Mouse (Mus musculus): ENCODE measurements around the gene Wdr90. TPM values are rescaled to one million over a fixed set of nuclear protein-coding genes. Genes with fewer than 3 reads are reported as not detected.

Wdr90 gene
- polyA plus RNA-seq, 1 experiment from 2014 or later, result 33.5 TPM

GRCm38 (mm10) chr17:25833291-25833663, 28.0 kb downstream of the Wdr90 start, which contains the start of gene Stub1:
Stub1 (minus strand) TSS chr17:25833404.
- Histone ChIP-seq H3K9me3 (ENCODE audit: low read length) (no peaks in the 10 kb centered on the region), H3K4me2 (replicated peaks; ENCODE audit: low read depth, low read length) (peak within 1 kb of the TSS; percentile 95), H3K9ac (replicated peaks; ENCODE audit: low read length) (peak within 1 kb of the TSS; percentile 88), H3K36me3 (ENCODE audit: insufficient read depth, low read length) (peaks cover 24% of the 10 kb centered on the region), H3K4me3 (ENCODE audit: low read length) (peak within 1 kb of the TSS; percentile 82), H3K27ac (ENCODE audit: low read length) (peak within 1 kb of the TSS; percentile 99), H3K4me1 (ENCODE audit: insufficient read depth, low read length) (peaks cover 72% of the 10 kb centered on the region), H3K27me3 (ENCODE audit: insufficient read depth, low read length) (no peaks in the 10 kb centered on the region)
- ATAC-seq (ENCODE audit: low FRiP score, low TSS enrichment), result peak; percentile 73
- 0% methylated on average over 24 of the region's 24 CpGs for WGBS

DNA sequence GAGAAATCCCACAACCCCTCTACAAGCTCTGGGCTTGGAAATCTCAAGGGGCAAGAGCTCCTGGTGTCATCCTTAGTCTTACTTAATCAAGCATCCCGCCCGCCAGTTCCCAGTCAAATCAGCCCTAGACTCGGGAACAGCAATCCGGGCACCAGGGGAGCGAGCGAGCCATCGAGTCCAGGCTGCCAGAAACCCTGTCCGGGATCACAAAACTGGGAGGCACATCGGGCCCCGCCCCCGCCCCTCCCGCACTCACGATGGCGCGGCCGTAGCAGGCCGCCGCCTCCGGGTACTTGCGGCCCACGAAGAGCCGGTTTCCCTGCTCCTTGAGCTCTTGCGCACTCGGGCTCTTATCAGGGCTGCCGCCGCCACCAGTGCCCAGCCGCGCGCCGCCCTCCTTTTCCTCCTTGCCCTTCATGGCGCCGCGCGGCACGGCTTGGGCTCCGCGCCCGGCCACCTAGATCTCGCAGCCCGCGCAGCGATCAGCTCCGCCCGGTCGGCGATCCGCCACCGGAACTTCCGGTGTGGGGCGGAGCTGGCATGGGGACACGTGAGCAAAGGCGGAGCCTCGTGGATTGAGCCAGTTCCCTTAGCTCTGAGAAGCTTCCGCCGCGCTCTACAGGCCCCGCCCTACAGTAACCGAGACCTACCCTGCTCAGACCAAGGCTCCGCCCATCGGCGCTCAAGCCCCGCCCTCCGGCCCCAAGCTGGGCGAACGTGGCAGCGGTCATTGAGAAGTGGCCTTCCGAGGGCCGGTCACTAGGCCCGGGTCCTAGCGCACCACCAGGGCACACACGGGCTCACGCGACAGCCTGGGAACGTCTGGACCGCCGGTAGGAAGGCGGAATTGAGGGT, 28.6 kb downstream of the Wdr90 start:
- Histone ChIP-seq H3K4me2 (replicated peaks; ENCODE audit: low read depth, low read length) (peak overlapping the region; percentile 95), H3K27ac (ENCODE audit: low read length) (peak overlapping the region; percentile 99), H3K9ac (replicated peaks; ENCODE audit: low read length) (peak overlapping the region; percentile 88), H3K9me3 (ENCODE audit: low read length) (no peaks in the 10 kb centered on the region), H3K36me3 (ENCODE audit: insufficient read depth, low read length) (peaks cover 18% of the 10 kb centered on the region), H3K4me1 (ENCODE audit: insufficient read depth, low read length) (peaks cover 73% of the 10 kb centered on the region), H3K4me3 (ENCODE audit: low read length) (peak overlapping the region; percentile 82), H3K27me3 (ENCODE audit: insufficient read depth, low read length) (no peaks in the 10 kb centered on the region)
- WGBS, result under 1% methylated on average over 69 of the region's 77 CpGs
- ATAC-seq (ENCODE audit: low FRiP score, low TSS enrichment), result peak; percentile 91

DNA sequence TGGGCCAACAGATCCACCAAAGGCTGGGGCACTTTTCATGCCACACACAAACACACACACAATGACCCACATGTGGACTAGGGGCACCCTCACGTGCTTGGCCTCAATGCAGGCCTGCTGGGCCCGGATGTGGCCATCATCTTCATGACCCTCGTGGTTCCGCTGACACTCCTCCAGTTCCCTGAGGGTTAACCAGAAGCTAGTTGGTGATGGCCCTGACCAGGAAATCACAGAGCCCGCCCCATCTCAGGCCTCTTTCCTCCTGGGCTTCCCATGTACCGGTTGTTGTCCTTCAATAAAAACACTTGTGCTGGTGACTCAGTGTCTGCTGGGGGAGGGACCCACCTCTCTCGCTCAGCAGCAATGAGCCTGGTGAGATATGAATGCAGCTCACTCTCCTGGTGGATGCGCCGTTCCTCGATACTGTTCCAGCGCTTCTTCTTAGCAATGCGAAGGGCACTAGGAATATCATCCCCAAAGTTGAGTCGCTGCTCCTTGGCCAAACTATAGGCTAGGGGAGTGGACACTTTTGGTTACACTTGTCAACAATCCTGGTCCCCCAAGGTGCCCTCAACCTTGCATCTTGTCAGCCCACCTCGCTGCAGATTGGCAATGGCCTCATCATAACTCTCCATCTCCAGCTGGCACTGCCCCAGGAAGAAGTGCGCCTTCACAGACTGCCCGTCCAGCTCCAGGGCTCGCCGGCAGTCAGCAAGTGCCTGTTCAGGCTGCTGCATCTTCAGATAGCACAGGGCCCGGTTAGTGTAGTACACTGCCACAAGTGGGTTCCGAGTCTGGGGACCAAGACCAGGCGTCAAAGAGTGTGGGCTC, 29.6 kb downstream of the Wdr90 start:
- WGBS, result 48% methylated on average over 21 of the region's 21 CpGs
- ATAC-seq (ENCODE audit: low FRiP score, low TSS enrichment), result no peak
- Histone ChIP-seq H3K27ac (ENCODE audit: low read length) (peak overlapping the region; percentile 90), H3K4me2 (replicated peaks; ENCODE audit: low read depth, low read length) (peak overlapping the region; percentile 95), H3K4me1 (ENCODE audit: insufficient read depth, low read length) (peaks cover 63% of the 10 kb centered on the region), H3K4me3 (ENCODE audit: low read length) (peak overlapping the region; percentile 82), H3K9me3 (ENCODE audit: low read length) (no peaks in the 10 kb centered on the region), H3K9ac (replicated peaks; ENCODE audit: low read length) (peak overlapping the region; percentile 88), H3K36me3 (ENCODE audit: insufficient read depth, low read length) (peaks cover 25% of the 10 kb centered on the region), H3K27me3 (ENCODE audit: insufficient read depth, low read length) (no peaks in the 10 kb centered on the region)

DNA sequence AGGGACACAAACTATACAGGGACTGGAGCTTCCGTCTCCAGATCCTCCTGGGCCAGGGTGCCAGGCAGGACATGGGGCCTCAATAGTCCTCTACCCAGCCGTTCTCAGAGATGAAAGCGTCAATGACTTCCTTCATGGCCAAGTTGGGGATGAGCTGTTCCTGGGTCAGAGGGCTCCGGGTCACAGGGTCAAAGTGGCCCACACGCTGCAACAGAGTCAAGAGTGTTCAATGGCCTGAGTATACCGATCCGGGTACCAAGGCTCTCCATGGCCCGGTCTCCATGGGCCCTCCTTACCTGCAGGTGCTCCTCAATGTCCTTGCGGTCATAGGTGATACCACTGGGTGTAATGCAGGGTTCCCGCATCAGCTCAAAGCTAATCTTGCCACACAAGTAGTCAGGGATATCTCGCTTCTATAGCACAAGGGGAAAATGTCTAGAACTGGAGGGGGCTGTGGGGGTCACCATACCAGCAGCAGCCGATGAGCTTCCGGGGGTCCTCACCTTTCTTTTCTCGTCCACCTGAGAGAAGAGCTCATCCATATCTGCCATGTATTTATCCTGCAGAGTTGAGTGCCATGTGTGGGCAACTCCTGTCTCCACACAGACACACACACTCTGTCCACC, 30.4 kb downstream of the Wdr90 start:
- Histone ChIP-seq H3K4me1 (ENCODE audit: insufficient read depth, low read length) (peaks cover 55% of the 10 kb centered on the region), H3K36me3 (ENCODE audit: insufficient read depth, low read length) (peaks cover 30% of the 10 kb centered on the region), H3K4me3 (ENCODE audit: low read length) (peak overlapping the region; percentile 82), H3K4me2 (replicated peaks; ENCODE audit: low read depth, low read length) (peak overlapping the region; percentile 95), H3K27me3 (ENCODE audit: insufficient read depth, low read length) (no peaks in the 10 kb centered on the region), H3K9me3 (ENCODE audit: low read length) (no peaks in the 10 kb centered on the region), H3K9ac (replicated peaks; ENCODE audit: low read length) (no peak overlapping the region), H3K27ac (ENCODE audit: low read length) (no peak overlapping the region)
- ATAC-seq (ENCODE audit: low FRiP score, low TSS enrichment), result no peak
- WGBS, result 85% methylated on average over 14 of the region's 14 CpGs

DNA sequence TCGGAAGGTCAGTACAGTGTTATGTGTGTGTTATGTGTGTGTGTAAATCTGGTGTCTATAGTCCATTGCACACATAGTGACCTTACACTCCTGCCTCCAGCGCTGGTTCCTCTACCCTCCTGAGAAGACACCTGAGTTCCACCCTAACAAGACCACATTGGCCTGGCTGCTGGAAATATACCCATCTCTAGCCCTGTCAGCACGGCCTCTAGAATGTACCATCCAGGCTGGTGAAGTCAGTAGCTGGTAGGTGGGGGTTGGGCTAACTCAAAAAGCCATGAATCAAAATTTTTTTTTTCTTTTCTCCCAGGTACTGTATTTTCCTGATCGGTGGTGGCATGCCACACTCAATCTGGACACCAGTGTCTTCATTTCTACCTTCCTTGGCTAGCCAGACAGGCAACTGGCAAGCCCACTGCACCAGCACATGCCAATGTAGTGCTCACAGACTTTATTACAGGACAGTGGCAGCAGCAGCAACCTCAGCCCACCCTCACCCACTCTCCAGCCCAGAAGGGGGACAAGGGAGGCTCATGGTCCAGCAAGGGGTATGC, 31.0 kb downstream of the Wdr90 start:
- no peak overlapping the region for H3K27ac ChIP-seq (ENCODE audit: low read length)
- no peak overlapping the region for H3K4me3 ChIP-seq (ENCODE audit: low read length)
- ATAC-seq (ENCODE audit: low FRiP score, low TSS enrichment), result no peak
- H3K36me3 ChIP-seq (ENCODE audit: insufficient read depth, low read length), result peaks cover 30% of the 10 kb centered on the region
- H3K9ac ChIP-seq (replicated peaks; ENCODE audit: low read length), result no peak overlapping the region
- WGBS, result 78% methylated on average over 4 of the region's 4 CpGs
- no peaks in the 10 kb centered on the region for H3K9me3 ChIP-seq (ENCODE audit: low read length)
- H3K27me3 ChIP-seq (ENCODE audit: insufficient read depth, low read length), result no peaks in the 10 kb centered on the region
- peak overlapping the region; percentile 64 for H3K4me2 ChIP-seq (replicated peaks; ENCODE audit: low read depth, low read length)
- peaks cover 50% of the 10 kb centered on the region for H3K4me1 ChIP-seq (ENCODE audit: insufficient read depth, low read length)

DNA sequence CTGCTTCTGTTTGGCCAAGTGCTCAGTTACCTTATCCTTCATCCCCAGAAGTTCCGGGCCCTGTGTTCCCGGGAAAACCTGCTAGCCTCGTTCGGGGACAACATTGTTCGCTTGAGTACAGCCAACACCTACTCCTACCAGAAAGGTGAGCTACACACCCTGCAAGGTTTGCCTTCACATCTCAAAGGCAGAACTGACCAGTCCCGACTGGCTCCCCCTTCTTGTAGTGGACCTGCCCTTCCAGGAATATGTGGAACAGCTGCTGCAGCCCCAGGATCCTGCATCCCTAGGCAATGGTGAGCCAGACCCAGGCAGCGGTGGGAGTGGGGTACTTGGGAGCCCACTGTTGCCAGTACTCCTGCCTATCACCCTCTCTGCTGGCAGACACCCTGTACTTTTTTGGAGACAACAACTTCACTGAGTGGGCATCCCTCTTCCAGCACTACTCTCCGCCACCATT, 31.7 kb downstream of the Wdr90 start:
- no peaks in the 10 kb centered on the region for H3K27me3 ChIP-seq (ENCODE audit: insufficient read depth, low read length)
- WGBS, result 33% methylated on average over 8 of the region's 8 CpGs
- H3K36me3 ChIP-seq (ENCODE audit: insufficient read depth, low read length), result peaks cover 30% of the 10 kb centered on the region
- peak overlapping the region; percentile 75 for H3K9ac ChIP-seq (replicated peaks; ENCODE audit: low read length)
- peaks cover 50% of the 10 kb centered on the region for H3K4me1 ChIP-seq (ENCODE audit: insufficient read depth, low read length)
- peak overlapping the region; percentile 58 for H3K4me3 ChIP-seq (ENCODE audit: low read length)
- H3K27ac ChIP-seq (ENCODE audit: low read length), result peak overlapping the region; percentile 86
- H3K9me3 ChIP-seq (ENCODE audit: low read length), result no peaks in the 10 kb centered on the region
- peak overlapping the region; percentile 64 for H3K4me2 ChIP-seq (replicated peaks; ENCODE audit: low read depth, low read length)
- no peak for ATAC-seq (ENCODE audit: low FRiP score, low TSS enrichment)

GRCm38 (mm10) chr17:25828712-25829557, 32.4 kb downstream of the Wdr90 start, which contains the start of gene Jmjd8:
Jmjd8 (plus strand) TSS chr17:25828867.
- 0% methylated on average over 32 of the region's 32 CpGs for WGBS
- Histone ChIP-seq H3K4me1 (ENCODE audit: insufficient read depth, low read length) (peaks cover 50% of the 10 kb centered on the region), H3K4me3 (ENCODE audit: low read length) (peak within 1 kb of the TSS; percentile 58), H3K4me2 (replicated peaks; ENCODE audit: low read depth, low read length) (peak within 1 kb of the TSS; percentile 64), H3K27ac (ENCODE audit: low read length) (peak within 1 kb of the TSS; percentile 86), H3K36me3 (ENCODE audit: insufficient read depth, low read length) (peaks cover 30% of the 10 kb centered on the region), H3K9ac (replicated peaks; ENCODE audit: low read length) (peak within 1 kb of the TSS; percentile 75), H3K9me3 (ENCODE audit: low read length) (no peaks in the 10 kb centered on the region), H3K27me3 (ENCODE audit: insufficient read depth, low read length) (no peaks in the 10 kb centered on the region)
- peak; percentile 24; the same call in 1 of the 2 replicates for ATAC-seq (ENCODE audit: low FRiP score, low TSS enrichment)

- Histone ChIP-seq H3K4me2 (replicated peaks; ENCODE audit: low read depth, low read length) (peak overlapping the region; percentile 64), H3K36me3 (ENCODE audit: insufficient read depth, low read length) (peaks cover 30% of the 10 kb centered on the region), H3K9me3 (ENCODE audit: low read length) (no peaks in the 10 kb centered on the region), H3K27ac (ENCODE audit: low read length) (peak overlapping the region; percentile 86), H3K27me3 (ENCODE audit: insufficient read depth, low read length) (no peaks in the 10 kb centered on the region), H3K4me1 (ENCODE audit: insufficient read depth, low read length) (peaks cover 51% of the 10 kb centered on the region), H3K9ac (replicated peaks; ENCODE audit: low read length) (peak overlapping the region; percentile 75), H3K4me3 (ENCODE audit: low read length) (peak overlapping the region; percentile 58)
- ATAC-seq (ENCODE audit: low FRiP score, low TSS enrichment), result no peak
- 84% methylated on average over 8 of the region's 8 CpGs for WGBS
These were observed 33.1 kb downstream of the Wdr90 start for GRCm38 (mm10) chr17:25828223-25828594.
